Comparison of ENCODE assay signal across 10 mouse cellular contexts in genomic region chr6:31597136-31597460, GRCm38 (mm10). TPM values are rescaled to one million over a fixed set of nuclear protein-coding genes. Genes with fewer than 3 reads are reported as not detected.
DNase-seq lines count a peak whose midpoint lies in the region; ATAC-seq and TF ChIP-seq lines count a peak whose summit lies in the region.
"Had no signal": no experiment of that assay in that cellular context is flagged by ENCODE, and none has a peak within 500 bp of the region (broad histone marks: within the 10 kb centered on the region; RNA-seq: fewer than 3 reads in every experiment).

No protein-coding gene starts in this region.

- no peak for TF ChIP-seq CTCF in heart, postnatal 0 days (IDR thresholded peaks at IDR 0.05; ENCODE audit: low read depth)

- no peak overlapping the region for H3K4me2 ChIP-seq in heart, postnatal 0 days (ENCODE audit: low read depth, low read length)
- H3K4me2 ChIP-seq in embryonic facial prominence, embryonic 11.5 days (ENCODE audit: low read depth, low read length) = no peak overlapping the region
- H3K4me2 ChIP-seq in midbrain, embryonic 12.5 days (replicated peaks) = peak overlapping the region; percentile 39

- no peaks in the 10 kb centered on the region for H3K36me3 ChIP-seq in heart, postnatal 0 days (replicated peaks; ENCODE audit: control insufficient read depth, insufficient read depth, low read length)
- no peaks in the 10 kb centered on the region for H3K36me3 ChIP-seq in embryonic facial prominence, embryonic 11.5 days (replicated peaks; ENCODE audit: control insufficient read depth, insufficient read depth, low read depth, low read length)
- H3K36me3 ChIP-seq in hindbrain, embryonic 10.5 days = no peaks in the 10 kb centered on the region
- no peaks in the 10 kb centered on the region for H3K36me3 ChIP-seq in midbrain, embryonic 12.5 days

- DNase-seq in heart, postnatal 0 days (ENCODE audit: low spot score) = no peak
- DNase-seq in heart, postnatal 14 days = no peak
- DNase-seq in embryonic facial prominence, embryonic 11.5 days (ENCODE audit: low spot score) = no peak
- no peak for DNase-seq in hindbrain, embryonic 10.5 days (ENCODE audit: low spot score)
- DNase-seq in cerebellum, adult 9-10 months = no peak
- DNase-seq in c-Kit-positive CD71-positive TER-119-positive erythroid progenitor cells, embryonic 14.5 days (ENCODE audit: low spot score) = no peak
- DNase-seq in left cerebral cortex, postnatal 25 days (ENCODE audit: low spot score in 2 of 2) = no peak

- no peaks in the 10 kb centered on the region for H3K27me3 ChIP-seq in heart, postnatal 0 days (ENCODE audit: control insufficient read depth, insufficient read depth, low read length)
- H3K27me3 ChIP-seq in embryonic facial prominence, embryonic 11.5 days (ENCODE audit: control insufficient read depth, insufficient read depth, low read length) = no peaks in the 10 kb centered on the region
- H3K27me3 ChIP-seq in hindbrain, embryonic 10.5 days (ENCODE audit: insufficient read depth, poor library complexity, severe bottlenecking) = no peaks in the 10 kb centered on the region
- no peaks in the 10 kb centered on the region for H3K27me3 ChIP-seq in midbrain, embryonic 12.5 days

- peaks cover 26% of the 10 kb centered on the region for H3K4me1 ChIP-seq in heart, postnatal 0 days (ENCODE audit: control insufficient read depth, insufficient read depth)
- 0 out of 2 replicates have a peak, but pooled peaks cover 3% of the 10 kb centered on the region for H3K4me1 ChIP-seq in embryonic facial prominence, embryonic 11.5 days (ENCODE audit: control insufficient read depth, insufficient read depth, low read length)
- H3K4me1 ChIP-seq in hindbrain, embryonic 10.5 days (replicated peaks) = peaks cover 56% of the 10 kb centered on the region
- H3K4me1 ChIP-seq in midbrain, embryonic 12.5 days = peaks cover 41% of the 10 kb centered on the region

- no peak overlapping the region for H3K4me3 ChIP-seq in heart, postnatal 0 days (ENCODE audit: low read depth, low read length)
- no peak overlapping the region for H3K4me3 ChIP-seq in embryonic facial prominence, embryonic 11.5 days (ENCODE audit: low read depth, low read length)
- H3K4me3 ChIP-seq in hindbrain, embryonic 10.5 days = peak overlapping the region; percentile 23
- no peak overlapping the region for H3K4me3 ChIP-seq in midbrain, embryonic 12.5 days
- H3K4me3 ChIP-seq: myocyte had no signal

- intact Hi-C loops in heart, postnatal 14 days (cut with DNase I) = no loop called here
- intact Hi-C loops in left cerebral cortex, postnatal 25 days (cut with DNase I) = no loop called here

- H3K9ac ChIP-seq in heart, postnatal 0 days (replicated peaks; ENCODE audit: low read depth, low read length) = no peak overlapping the region
- no peak overlapping the region for H3K9ac ChIP-seq in embryonic facial prominence, embryonic 11.5 days (replicated peaks; ENCODE audit: low read length)
- no peak overlapping the region for H3K9ac ChIP-seq in midbrain, embryonic 12.5 days (replicated peaks)

- WGBS in heart, postnatal 0 days = 49% methylated on average over 4 of the region's 4 CpGs
- 43% methylated on average over 4 of the region's 4 CpGs for WGBS in embryonic facial prominence, embryonic 11.5 days
- 24% methylated on average over 4 of the region's 4 CpGs for WGBS in hindbrain, embryonic 10.5 days
- WGBS in midbrain, embryonic 12.5 days = 10% methylated on average over 4 of the region's 4 CpGs

- H3K27ac ChIP-seq in heart, postnatal 0 days (ENCODE audit: low read depth) = peak overlapping the region; percentile 55
- no peak overlapping the region; the same call in 1 of the 2 replicates for H3K27ac ChIP-seq in embryonic facial prominence, embryonic 11.5 days (replicated peaks; ENCODE audit: low read depth, low read length)
- peak overlapping the region; percentile 90 for H3K27ac ChIP-seq in hindbrain, embryonic 10.5 days
- H3K27ac ChIP-seq in midbrain, embryonic 12.5 days (replicated peaks) = peak overlapping the region; percentile 90

- H3K9me3 ChIP-seq in heart, postnatal 0 days (replicated peaks; ENCODE audit: control insufficient read depth, low read length) = no peaks in the 10 kb centered on the region
- no peaks in the 10 kb centered on the region for H3K9me3 ChIP-seq in embryonic facial prominence, embryonic 11.5 days (replicated peaks; ENCODE audit: control insufficient read depth, low read length)
- H3K9me3 ChIP-seq in hindbrain, embryonic 10.5 days = no peaks in the 10 kb centered on the region
- H3K9me3 ChIP-seq in midbrain, embryonic 12.5 days = no peaks in the 10 kb centered on the region

- no peak for ATAC-seq in heart, postnatal 0 days (ENCODE audit: insufficient read depth, low read depth)
- peak; percentile 12; the same call in 1 of the 2 replicates for ATAC-seq in embryonic facial prominence, embryonic 11.5 days (replicated peaks; ENCODE audit: insufficient number of reproducible peaks, low FRiP score, low TSS enrichment, low read depth)
- ATAC-seq in midbrain, embryonic 12.5 days (ENCODE audit: low FRiP score, low read depth) = no peak

- TF ChIP-seq EP300 in heart, postnatal 0 days (IDR thresholded peaks at IDR 0.05; ENCODE audit: low read depth) = no peak

RNA-seq across cellular contexts. Expression of gene Podxl, which starts 33.3 kb away (rescaled TPM):
- 44.0 and 83.1 TPM in 2 replicates for total RNA-seq in heart, postnatal 0 days (2014; rRNA removed; ENCODE audit: low replicate concordance)
- 14.9 and 17.6 TPM in 2 replicates for polyA plus RNA-seq in heart, postnatal 0 days (2015; fragmentation: Nextera tagmentation; extraction: Ambion mirVana)
- total RNA-seq in heart, postnatal 14 days (2021) = 10 to 100 TPM; 87.5 to 88.3 TPM
- 8.2 and 8.4 TPM in 2 replicates for polyA plus RNA-seq in embryonic facial prominence, embryonic 11.5 days (2014; fragmentation: Nextera tagmentation; extraction: Ambion mirVana)
- 16.2 and 19.8 TPM in 2 replicates for polyA plus RNA-seq in hindbrain, embryonic 10.5 days (2016; fragmentation: Nextera tagmentation; extraction: Ambion mirVana)
- 14.4 and 17.3 TPM in 2 replicates for polyA plus RNA-seq in midbrain, embryonic 12.5 days (2016; fragmentation: Nextera tagmentation; extraction: Ambion mirVana)
- 10 to 100 TPM; 15.1 to 18.0 TPM for total RNA-seq in left cerebral cortex, postnatal 25 days (2021)
- total RNA-seq: CH12.LX had no signal
